Mouse (Mus musculus): ENCODE data around the gene Ap1m1. TPM values are rescaled to one million over a fixed set of nuclear protein-coding genes. Genes with fewer than 3 reads are reported as not detected.

Gene Ap1m1
- total RNA-seq, 2 experiments from 2014 or later = 25.8 to 26.0 TPM

- no peak for DNase-seq
- peak overlapping the region; percentile 93 for H3K27ac ChIP-seq
- intact Hi-C loops (cut with DNase I) = no loop called here
- no peak for TF ChIP-seq CTCF (IDR thresholded peaks at IDR 0.05)
- peak overlapping the region; percentile 87 for H3K4me3 ChIP-seq
Observed at GRCm38 (mm10) chr8:72218781-72219540, 20.9 kb upstream of the Ap1m1 start.

GRCm38 (mm10) chr8:72219541-72220363 lies 20.1 kb upstream of the Ap1m1 start, which contains the start of gene Fam32a:
Gene Fam32a (plus strand): TSS chr8:72219730.
- TF ChIP-seq CTCF (IDR thresholded peaks at IDR 0.05) = no peak
- peak; percentile 92 for DNase-seq
- Histone ChIP-seq H3K27ac (peak within 1 kb of the TSS; percentile 93), H3K4me3 (peak within 1 kb of the TSS; percentile 87)
- intact Hi-C loops (cut with DNase I) = loop anchor here (5.0 kb wide), 1 partner anchor 42 kb away; no protein-coding TSS in a partner anchor

DNA sequence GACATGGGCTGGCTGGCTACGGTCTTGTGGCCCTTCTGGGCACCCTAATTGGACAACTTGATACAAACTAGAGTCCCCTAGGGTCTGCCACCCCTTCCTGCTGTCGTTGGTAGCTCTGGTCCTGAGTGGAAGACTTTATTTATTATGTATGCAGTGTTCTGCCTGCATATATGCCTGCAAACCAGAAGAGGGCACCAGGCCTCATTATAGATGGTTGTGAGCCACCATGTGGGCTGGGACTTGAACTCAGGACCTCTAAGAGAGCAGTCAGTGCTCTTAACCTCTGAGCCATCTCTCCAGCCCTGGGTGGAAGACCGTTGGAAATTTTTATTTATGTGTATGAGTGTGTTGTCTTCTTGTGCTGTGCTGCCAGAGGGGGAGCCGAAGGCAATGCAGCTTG lies 19.1 kb upstream of the Ap1m1 start:
- Histone ChIP-seq H3K4me3 (peak overlapping the region; percentile 87), H3K27ac (no peak overlapping the region)
- intact Hi-C loops (cut with DNase I) = loop anchor here (5.0 kb wide), 1 partner anchor 43 kb away; no protein-coding TSS in a partner anchor
- TF ChIP-seq CTCF (IDR thresholded peaks at IDR 0.05) = peak; percentile 28; the same call in 1 of the 2 replicates
- DNase-seq = no peak

DNA sequence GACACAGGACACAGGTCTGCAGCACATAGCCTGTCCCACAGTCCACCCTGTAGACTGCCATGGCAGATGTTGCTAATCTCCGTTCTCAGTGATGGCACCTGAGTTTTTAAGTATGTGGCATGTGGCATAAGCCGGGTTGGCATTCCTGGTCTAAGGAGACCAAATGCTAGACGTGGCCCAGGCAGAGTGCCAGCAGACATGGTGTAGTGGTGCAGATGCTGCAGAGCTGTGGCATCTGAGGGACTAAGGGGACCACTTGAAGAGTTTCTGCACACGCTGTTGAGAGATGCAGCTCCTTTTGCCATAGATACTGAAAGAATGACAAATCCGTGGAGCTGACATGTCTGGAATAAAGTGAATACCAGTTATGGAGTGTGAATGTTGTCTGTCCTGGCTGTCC lies 17.2 kb upstream of the Ap1m1 start:
- intact Hi-C loops (cut with DNase I) = loop anchor here (5.0 kb wide), 1 partner anchor 45 kb away; no protein-coding TSS in a partner anchor

DNA sequence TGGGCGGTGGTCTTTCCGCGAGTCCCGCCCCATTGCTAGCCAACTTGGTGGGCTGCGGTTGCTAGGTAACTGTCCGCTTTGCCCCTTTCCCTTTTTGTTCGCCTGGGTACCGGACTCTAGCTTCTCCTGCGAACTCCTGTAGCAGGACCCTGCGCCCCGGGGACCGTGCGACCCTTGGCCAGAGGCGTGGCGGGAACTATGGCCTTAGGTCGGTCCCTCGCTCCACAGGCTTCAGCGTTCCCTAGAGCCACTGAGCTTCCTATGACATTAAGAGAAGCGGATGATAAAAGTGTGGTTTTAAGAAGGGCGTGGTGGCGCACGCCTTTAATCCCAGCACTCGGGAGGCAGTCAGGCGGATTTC lies 565 bp downstream of the Ap1m1 start:
- TF ChIP-seq CTCF (IDR thresholded peaks at IDR 0.05) = no peak
- peak overlapping the region; percentile 93 for H3K4me3 ChIP-seq
- intact Hi-C loops (cut with DNase I) = loop anchor here (5.0 kb wide), 1 partner anchor 78 kb away; the partner anchor contains the start of gene Rab8a
- DNase-seq = no peak
- peak overlapping the region; percentile 99 for H3K27ac ChIP-seq

More for the DNA sequence above, 17.2 kb upstream of the Ap1m1 start:
- no peak overlapping the region for H3K4me3 ChIP-seq
- no peak for DNase-seq
- H3K27ac ChIP-seq = no peak overlapping the region
- TF ChIP-seq CTCF (IDR thresholded peaks at IDR 0.05) = no peak

GRCm38 (mm10) chr8:72240951-72241350 lies 1.1 kb downstream of the Ap1m1 start:
- intact Hi-C loops (cut with DNase I) = loop anchor here (5.0 kb wide), 1 partner anchor 79 kb away; the partner anchor contains the start of gene Rab8a

DNA sequence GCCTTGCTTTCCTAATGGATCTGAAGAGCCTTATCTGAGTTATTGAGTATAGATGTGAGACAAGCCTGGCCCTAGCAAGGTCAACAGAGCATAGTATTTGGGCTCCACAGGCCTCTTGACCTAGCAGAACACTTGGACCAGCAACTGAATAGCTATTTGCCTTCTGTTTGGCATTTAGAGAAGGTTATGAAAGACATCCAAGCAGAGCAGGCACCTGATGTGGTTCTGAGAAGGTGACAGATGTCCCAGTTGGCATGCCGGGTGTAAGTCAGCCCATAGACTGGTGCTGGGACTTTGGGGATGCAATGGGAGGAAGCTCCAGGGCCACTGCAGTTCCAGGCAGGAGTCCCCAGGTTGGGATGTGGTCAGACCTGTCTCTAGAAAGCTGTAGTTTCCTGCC lies 2.4 kb downstream of the Ap1m1 start:
- H3K27ac ChIP-seq = peak overlapping the region; percentile 99
- intact Hi-C loops (cut with DNase I) = loop anchor here (5.0 kb wide), 1 partner anchor 80 kb away; the partner anchor contains the start of gene Rab8a

More at GRCm38 (mm10) chr8:72240951-72241350, 1.1 kb downstream of the Ap1m1 start:
- no peak for DNase-seq
- TF ChIP-seq CTCF (IDR thresholded peaks at IDR 0.05) = no peak
- peak overlapping the region; percentile 93 for H3K4me3 ChIP-seq
- H3K27ac ChIP-seq = peak overlapping the region; percentile 99

GRCm38 (mm10) chr8:72244610-72245009 lies 4.8 kb downstream of the Ap1m1 start:
- DNase-seq = no peak
- H3K27ac ChIP-seq = no peak overlapping the region
- no peak for TF ChIP-seq CTCF (IDR thresholded peaks at IDR 0.05)
- intact Hi-C loops (cut with DNase I) = loop anchor here (5.0 kb wide), 1 partner anchor 82 kb away; the partner anchor contains the start of gene Rab8a
- H3K4me3 ChIP-seq = no peak overlapping the region

More for the DNA sequence above, 2.4 kb downstream of the Ap1m1 start:
- H3K4me3 ChIP-seq = no peak overlapping the region
- no peak for DNase-seq
- no peak for TF ChIP-seq CTCF (IDR thresholded peaks at IDR 0.05)

- DNase-seq = peak; percentile 48
- H3K4me3 ChIP-seq = no peak overlapping the region
- peak; percentile 54 for TF ChIP-seq CTCF (IDR thresholded peaks at IDR 0.05)
- intact Hi-C loops (cut with DNase I) = no loop called here
- no peak overlapping the region for H3K27ac ChIP-seq
Observed at GRCm38 (mm10) chr8:72257171-72257901, 17.5 kb downstream of the Ap1m1 start.

GRCm38 (mm10) chr8:72257902-72258238 lies 18.1 kb downstream of the Ap1m1 start:
- no peak for TF ChIP-seq CTCF (IDR thresholded peaks at IDR 0.05)
- DNase-seq = no peak
- intact Hi-C loops (cut with DNase I) = loop anchor here (1.0 kb wide), 1 partner anchor 108 kb away; no protein-coding TSS in a partner anchor
- Histone ChIP-seq H3K27ac (no peak overlapping the region), H3K4me3 (no peak overlapping the region)

DNA sequence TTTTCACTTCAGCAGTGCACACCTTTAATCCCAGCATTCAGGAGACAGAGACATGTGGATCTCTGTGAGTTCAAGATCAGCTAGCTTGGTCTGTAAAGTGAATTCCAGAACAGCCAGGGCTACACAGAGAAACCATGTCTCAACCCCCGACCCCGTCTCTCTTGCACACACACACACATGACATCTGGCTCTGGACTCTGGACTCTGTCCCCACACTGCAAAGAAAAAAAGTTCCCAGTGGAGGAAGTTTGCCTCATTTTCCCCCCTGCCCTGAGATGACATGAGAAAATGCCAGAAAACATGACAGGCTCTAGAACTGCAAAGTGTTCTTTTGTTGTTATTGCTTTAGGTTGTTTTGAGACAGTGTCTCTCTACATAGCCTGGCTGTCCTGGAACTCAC lies 20.0 kb downstream of the Ap1m1 start:
- DNase-seq = no peak
- Histone ChIP-seq H3K27ac (peak overlapping the region; percentile 74; the same call in 1 of the 2 replicates), H3K4me3 (no peak overlapping the region)
- no peak for TF ChIP-seq CTCF (IDR thresholded peaks at IDR 0.05)
- intact Hi-C loops (cut with DNase I) = no loop called here

- Histone ChIP-seq H3K4me3 (no peak overlapping the region), H3K27ac (peak overlapping the region; percentile 74)
- intact Hi-C loops (cut with DNase I) = no loop called here
- peak; percentile 48 for DNase-seq
- no peak for TF ChIP-seq CTCF (IDR thresholded peaks at IDR 0.05)
Observed at GRCm38 (mm10) chr8:72260585-72260984, 20.8 kb downstream of the Ap1m1 start.
